Mouse (Mus musculus) liver, embryonic 16.5 days (tissue): Measurements from ENCODE around the gene Tbxa2r. TPM values are rescaled to one million over a fixed set of nuclear protein-coding genes. Genes with fewer than 3 reads are reported as not detected.

ENCODE experiments used
- ATAC-seq: fragments of 200-750 bp; cut with Nextera tagmentation; 2 replicates; pipeline ENCODE4 v1.8.0; 2017; ENCODE audit warnings: low read depth, mild to moderate bottlenecking, moderate number of reproducible peaks, moderate library complexity
- H3K27ac ChIP-seq: fragments of 300-500 bp; sonication (generic); 2 replicates; pipeline ENCODE4 v1.5.1; 2014; ENCODE audit warnings: mild to moderate bottlenecking, low read length
- H3K27me3 ChIP-seq: fragments of 300-500 bp; sonication (generic); 2 replicates; pipeline ENCODE4 v1.6.1; 2014; ENCODE audit warnings: low read depth, low read length, mixed read lengths; ENCODE audit not compliant: control insufficient read depth, insufficient read depth
- H3K36me3 ChIP-seq: fragments of 300-500 bp; sonication (generic); 2 replicates; pipeline ENCODE4 v1.6.1; 2014; ENCODE audit warnings: mild to moderate bottlenecking; ENCODE audit not compliant: control insufficient read depth, insufficient read depth
- H3K4me1 ChIP-seq: fragments of 300-500 bp; sonication (generic); 2 replicates; pipeline ENCODE4 v1.6.1; 2014; ENCODE audit warnings: low read depth, low read length, mixed read lengths; ENCODE audit not compliant: control insufficient read depth
- H3K4me2 ChIP-seq: fragments of 300-500 bp; sonication (generic); 2 replicates; pipeline ENCODE4 v1.6.1; 2014; ENCODE audit warnings: low read depth, low read length, mixed read lengths
- H3K4me3 ChIP-seq: fragments of 300-500 bp; sonication (generic); 2 replicates; pipeline ENCODE4 v1.5.1; 2014; ENCODE audit warnings: low read depth, mild to moderate bottlenecking, low read length
- H3K9ac ChIP-seq: fragments of 300-500 bp; sonication (generic); 2 replicates; pipeline ENCODE4 v1.6.1; 2014; ENCODE audit warnings: low read depth, low read length
- H3K9me3 ChIP-seq: fragments of 300-500 bp; sonication (generic); replicated peaks from 2 replicates; pipeline ENCODE4 v1.6.1; 2016; ENCODE audit warnings: low read length; ENCODE audit not compliant: control insufficient read depth
- WGBS: fragments of 180-500 bp; shearing (Covaris S2); extraction: QIAGEN DNeasy Blood & Tissue Kit; methylation state at CpG from one replicate; pipeline ENCODE4 v1.1.7; 2014; ENCODE audit not compliant: insufficient replicate concordance; 5-methylcytosine and 5-hydroxymethylcytosine counted together
- polyA plus RNA-seq: library from polyadenylated mRNA; unstranded; fragments of >200 nt; fragmentation: Nextera tagmentation; extraction: Ambion mirVana; gene quantifications from 2 replicates; pipeline ENCODE4 v1.2.1, GENCODE M21; 2015

Gene Tbxa2r
- polyA plus RNA-seq, 1 experiment from 2014 or later: 4.5 TPM

- Histone ChIP-seq H3K36me3 (no peaks in the 10 kb centered on the region), H3K27me3 (peaks cover 12% of the 10 kb centered on the region), H3K27ac (no peak overlapping the region), H3K4me2 (no peak overlapping the region), H3K9me3 (no peaks in the 10 kb centered on the region), H3K9ac (no peak overlapping the region), H3K4me1 (peaks cover 65% of the 10 kb centered on the region), H3K4me3 (no peak overlapping the region)
- 57% methylated on average over 14 of the region's 14 CpGs for WGBS
- no peak for ATAC-seq
Measured at GRCm38 (mm10) chr10:81289811-81290210, 38.7 kb upstream of the Tbxa2r start.

GRCm38 (mm10) chr10:81290698-81291460, 37.7 kb upstream of the Tbxa2r start:
- Histone ChIP-seq H3K4me3 (no peak overlapping the region), H3K36me3 (no peaks in the 10 kb centered on the region), H3K9me3 (no peaks in the 10 kb centered on the region), H3K27ac (peak overlapping the region; percentile 63), H3K27me3 (peaks cover 1% of the 10 kb centered on the region), H3K4me1 (peaks cover 65% of the 10 kb centered on the region), H3K4me2 (0 out of 2 replicates have a peak overlapping the region, but pooled peaks have one; percentile 3), H3K9ac (no peak overlapping the region)
- WGBS: 54% methylated on average over 24 of the region's 24 CpGs
- ATAC-seq: no peak

- ATAC-seq: no peak
- 0 out of 2 replicates have a peak within 1 kb of the TSS, but pooled peaks have one; percentile 18 for H3K4me3 ChIP-seq
- H3K9me3 ChIP-seq: no peaks in the 10 kb centered on the region
- H3K27ac ChIP-seq: peak within 1 kb of the TSS; percentile 63
- no peaks in the 10 kb centered on the region for H3K36me3 ChIP-seq
- H3K27me3 ChIP-seq: no peaks in the 10 kb centered on the region; the same call in 1 of the 2 replicates
- peaks cover 65% of the 10 kb centered on the region for H3K4me1 ChIP-seq
- WGBS: 44% methylated on average over 9 of the region's 9 CpGs
- H3K4me2 ChIP-seq: peak within 1 kb of the TSS; percentile 29; the same call in 1 of the 2 replicates
- no peak within 1 kb of the TSS for H3K9ac ChIP-seq
Measured at GRCm38 (mm10) chr10:81291511-81292104, 36.9 kb upstream of the Tbxa2r start, which contains the start of gene Tjp3. Tjp3 (minus strand) TSS chr10:81291581.

GRCm38 (mm10) chr10:81292554-81293333, 35.8 kb upstream of the Tbxa2r start, which contains the start of gene Pip5k1c:
Pip5k1c (plus strand) TSS chr10:81292963.
- under 1% methylated on average over 79 of the region's 80 CpGs for WGBS
- no peaks in the 10 kb centered on the region; the same call in 1 of the 2 replicates for H3K27me3 ChIP-seq
- peak within 1 kb of the TSS; percentile 89 for H3K27ac ChIP-seq
- H3K9me3 ChIP-seq: no peaks in the 10 kb centered on the region
- no peaks in the 10 kb centered on the region for H3K36me3 ChIP-seq
- H3K4me1 ChIP-seq: peaks cover 72% of the 10 kb centered on the region
- H3K4me3 ChIP-seq: peak within 1 kb of the TSS; percentile 71
- peak within 1 kb of the TSS; percentile 86 for H3K9ac ChIP-seq
- H3K4me2 ChIP-seq: peak within 1 kb of the TSS; percentile 97
- peak; percentile 94 for ATAC-seq

- WGBS: 1% methylated on average over 25 of the region's 25 CpGs
Measured at GRCm38 (mm10) chr10:81293334-81294030, 35.0 kb upstream of the Tbxa2r start.

GRCm38 (mm10) chr10:81294442-81294841, 34.1 kb upstream of the Tbxa2r start:
- peak overlapping the region; percentile 71 for H3K4me3 ChIP-seq
- WGBS: 28% methylated on average over 8 of the region's 8 CpGs
- H3K27ac ChIP-seq: 0 out of 2 replicates have a peak overlapping the region, but pooled peaks have one; percentile 5
- peak overlapping the region; percentile 86 for H3K9ac ChIP-seq
- H3K27me3 ChIP-seq: no peaks in the 10 kb centered on the region; the same call in 1 of the 2 replicates
- no peak for ATAC-seq
- H3K4me1 ChIP-seq: peaks cover 83% of the 10 kb centered on the region
- H3K4me2 ChIP-seq: peak overlapping the region; percentile 97
- H3K36me3 ChIP-seq: no peaks in the 10 kb centered on the region
- no peaks in the 10 kb centered on the region for H3K9me3 ChIP-seq

More at GRCm38 (mm10) chr10:81293334-81294030, 35.0 kb upstream of the Tbxa2r start:
- Histone ChIP-seq H3K4me3 (peak overlapping the region; percentile 71), H3K9me3 (no peaks in the 10 kb centered on the region), H3K4me1 (peaks cover 79% of the 10 kb centered on the region), H3K27me3 (no peaks in the 10 kb centered on the region; the same call in 1 of the 2 replicates), H3K27ac (peak overlapping the region; percentile 89), H3K9ac (peak overlapping the region; percentile 86), H3K36me3 (no peaks in the 10 kb centered on the region), H3K4me2 (peak overlapping the region; percentile 97)
- ATAC-seq: no peak

- Histone ChIP-seq H3K9ac (no peak overlapping the region), H3K27ac (no peak overlapping the region), H3K4me3 (no peak overlapping the region), H3K4me1 (peaks cover 84% of the 10 kb centered on the region), H3K27me3 (no peaks in the 10 kb centered on the region), H3K9me3 (no peaks in the 10 kb centered on the region), H3K36me3 (no peaks in the 10 kb centered on the region), H3K4me2 (no peak overlapping the region)
- no peak for ATAC-seq
- WGBS: 72% methylated on average over 6 of the region's 6 CpGs
Measured at GRCm38 (mm10) chr10:81295185-81295584, 33.3 kb upstream of the Tbxa2r start.

- no peaks in the 10 kb centered on the region for H3K27me3 ChIP-seq
- peak overlapping the region; percentile 90 for H3K27ac ChIP-seq
- 57% methylated on average over 6 of the region's 6 CpGs for WGBS
- peaks cover 89% of the 10 kb centered on the region for H3K4me1 ChIP-seq
- peak overlapping the region; percentile 40; the same call in 1 of the 2 replicates for H3K9ac ChIP-seq
- ATAC-seq: no peak
- H3K4me2 ChIP-seq: 0 out of 2 replicates have a peak overlapping the region, but pooled peaks have one; percentile 18
- no peak overlapping the region for H3K4me3 ChIP-seq
- H3K36me3 ChIP-seq: no peaks in the 10 kb centered on the region
- no peaks in the 10 kb centered on the region for H3K9me3 ChIP-seq
Measured at GRCm38 (mm10) chr10:81297246-81297645, 31.3 kb upstream of the Tbxa2r start.
